Mouse (Mus musculus) olfactory bulb, adult 2 months (tissue): ENCODE results near the gene Usp43.

Source experiments
- CTCF ChIP-seq: fragments of 200-500 bp; IDR thresholded peaks from 2 replicates; pipeline ENCODE4 v1.5.1; 2012; ENCODE audit warnings: low read depth, mild to moderate bottlenecking, low read length, moderate library complexity; ENCODE audit not compliant: insufficient read depth
- POLR2A ChIP-seq: fragments of 200-500 bp; IDR thresholded peaks from 2 replicates; pipeline ENCODE4 v1.6.1; 2012; ENCODE audit warnings: mild to moderate bottlenecking, low read depth, low read length, moderate library complexity; ENCODE audit not compliant: insufficient read depth

DNA sequence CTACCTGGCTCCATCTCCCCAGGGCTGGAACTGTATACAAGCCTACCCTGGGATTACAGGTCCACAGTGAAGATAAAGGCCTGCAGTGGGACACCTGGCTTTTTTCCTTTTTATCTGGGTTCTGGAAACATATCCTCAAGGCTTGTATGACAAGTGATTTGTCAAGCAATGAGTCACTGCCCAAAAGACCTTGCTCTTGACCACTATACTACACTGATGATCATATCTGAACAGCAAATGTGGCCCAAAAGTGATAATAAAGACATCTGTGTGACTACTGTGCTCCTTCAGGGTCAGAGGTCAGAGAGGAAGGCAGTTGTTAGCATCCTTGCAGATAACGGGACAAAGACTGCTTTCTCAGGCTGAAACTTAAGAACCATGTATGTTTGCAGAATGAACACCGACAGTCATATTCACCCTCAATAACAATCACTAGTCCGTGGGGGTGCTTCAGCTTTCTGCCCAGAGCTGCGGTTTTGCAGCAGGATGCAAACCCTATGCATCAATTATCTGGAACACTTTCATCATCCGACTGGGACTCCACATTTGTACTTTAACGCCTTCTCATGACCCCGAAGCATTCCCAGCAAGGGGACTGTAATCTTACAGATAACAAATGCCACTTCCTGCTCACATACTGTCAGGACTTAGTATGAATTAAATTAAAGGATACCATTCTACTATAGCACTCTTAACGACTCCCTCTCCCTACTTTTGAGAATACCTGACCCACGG lies 1.6 kb downstream of the Usp43 start:
- no peak for TF ChIP-seq CTCF
- no peak for TF ChIP-seq POLR2A
